Mouse (Mus musculus) lung, postnatal 0 days (tissue): ENCODE data around the gene Pcp4l1.
A peak's percentile ranks its signal among the peaks of the same experiment; 100 is the strongest.

Source experiments
- CTCF ChIP-seq: IDR thresholded peaks from 2 replicates; pipeline ENCODE4 v1.5.1; 2016; ENCODE audit warnings: antibody characterized with exemption, mild to moderate bottlenecking
- EP300 ChIP-seq: IDR thresholded peaks from 2 replicates; pipeline ENCODE4 v1.6.1; 2016; ENCODE audit warnings: antibody characterized with exemption, mild to moderate bottlenecking, control low read depth

DNA sequence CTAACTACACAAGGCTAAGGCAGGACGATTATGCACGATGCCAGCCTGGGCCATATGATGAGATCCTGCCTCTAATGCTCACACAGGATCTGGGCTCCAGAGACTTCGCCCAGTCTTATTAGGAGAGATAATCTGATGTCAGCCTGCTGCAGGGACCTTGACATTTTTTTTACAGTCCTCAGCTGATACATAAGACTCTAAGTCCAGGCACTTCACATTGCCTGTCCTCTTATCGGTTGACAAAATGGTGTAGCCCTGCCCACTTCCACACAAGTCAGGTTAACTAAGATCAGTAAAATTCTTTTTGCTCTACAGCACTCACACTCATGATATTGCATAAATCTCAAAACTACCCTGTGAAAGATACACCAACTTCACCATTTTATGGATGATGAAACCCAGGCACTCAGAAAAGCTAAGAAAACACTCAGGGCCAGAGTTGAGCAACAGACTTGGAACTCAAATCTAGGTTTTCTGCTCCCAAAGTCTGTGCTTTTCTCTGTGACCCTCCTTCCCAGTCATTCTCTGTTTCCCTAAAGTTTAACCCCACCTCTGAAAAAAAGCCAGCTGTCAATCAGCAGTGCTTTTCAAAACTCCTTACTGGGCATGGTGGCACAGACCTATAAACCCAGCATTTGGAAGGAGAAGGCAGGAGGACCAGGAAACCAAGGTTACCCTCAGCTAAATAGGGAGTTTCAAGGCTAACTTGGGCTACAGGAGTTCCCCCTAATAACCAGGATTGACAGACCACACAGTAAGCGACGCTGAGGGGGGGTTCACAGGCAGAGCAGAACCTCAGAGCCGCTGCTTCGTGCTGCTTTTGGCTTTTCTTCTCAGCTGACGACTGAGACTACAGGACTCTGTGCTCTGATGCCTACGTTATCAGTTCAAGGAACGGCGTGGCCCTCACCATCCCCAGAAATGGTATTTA lies 37.0 kb upstream of the Pcp4l1 start:
- TF ChIP-seq EP300 (peak; percentile 92), CTCF (no peak)
